Mouse (Mus musculus): ENCODE results near the gene Nsmce4a. TPM values are rescaled to one million over a fixed set of nuclear protein-coding genes. Genes with fewer than 3 reads are reported as not detected.

Gene Nsmce4a
- total RNA-seq, 1 experiment, result 90.9 TPM

DNA sequence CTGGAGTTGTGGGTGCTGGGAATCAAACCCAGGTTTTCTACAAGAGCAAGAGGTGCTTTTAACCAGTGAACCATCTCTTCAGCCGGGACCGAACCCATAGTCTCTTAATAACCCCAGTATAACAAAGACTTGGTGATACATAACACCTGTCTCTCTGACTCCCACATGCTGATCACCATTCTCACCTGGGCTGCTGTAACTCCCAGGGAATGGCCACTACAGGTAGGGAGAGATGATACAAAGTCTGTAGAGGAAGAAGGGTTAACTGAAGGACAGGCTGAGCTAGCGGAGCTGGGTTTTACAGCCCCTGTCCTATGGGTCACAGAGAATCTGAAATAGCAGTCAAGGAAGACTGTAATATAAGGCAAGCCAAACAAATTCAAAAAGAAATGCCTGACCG lies 29.7 kb downstream of the Nsmce4a start:
- peaks cover 28% of the 10 kb centered on the region for H3K36me3 ChIP-seq (ENCODE audit: control insufficient read depth, insufficient read depth, low read length, poor library complexity, severe bottlenecking)
- no peak overlapping the region for H3K27ac ChIP-seq (ENCODE audit: insufficient read depth, low read depth, low read length, poor library complexity, severe bottlenecking)
- DNase-seq (ENCODE audit: low read depth, low spot score), result no peak
- no peaks in the 10 kb centered on the region for H3K9me3 ChIP-seq (ENCODE audit: control insufficient read depth, insufficient read depth, low read depth, low read length)
- no peak overlapping the region for H3K4me3 ChIP-seq (ENCODE audit: insufficient read depth in 1 of 2, low read depth in 1 of 2, low read length in 2 of 2, poor library complexity in 1 of 2, severe bottlenecking in 1 of 2)
- H3K9ac ChIP-seq (ENCODE audit: insufficient read depth, low read depth, low read length, poor library complexity, severe bottlenecking), result no peak overlapping the region
- TF ChIP-seq MAFK (IDR thresholded peaks at IDR 0.05; ENCODE audit: insufficient read depth, low read depth, low read length) (no peak), CHD2 (IDR thresholded peaks at IDR 0.05; ENCODE audit: low read depth, low read length) (no peak)
- H3K4me1 ChIP-seq (ENCODE audit: control insufficient read depth in 2 of 2, insufficient read depth in 2 of 2, low read length in 2 of 2, poor library complexity in 1 of 2), result peaks cover 2 to 10% of the 10 kb centered on the region in 2 experiments; a peak in 1 of 4 replicates
- in situ Hi-C loops (cut with MboI; ENCODE audit: low sequenced_read_pairs in 2 of 2, unreplicated experiment in 2 of 2), result no loop called here

DNA sequence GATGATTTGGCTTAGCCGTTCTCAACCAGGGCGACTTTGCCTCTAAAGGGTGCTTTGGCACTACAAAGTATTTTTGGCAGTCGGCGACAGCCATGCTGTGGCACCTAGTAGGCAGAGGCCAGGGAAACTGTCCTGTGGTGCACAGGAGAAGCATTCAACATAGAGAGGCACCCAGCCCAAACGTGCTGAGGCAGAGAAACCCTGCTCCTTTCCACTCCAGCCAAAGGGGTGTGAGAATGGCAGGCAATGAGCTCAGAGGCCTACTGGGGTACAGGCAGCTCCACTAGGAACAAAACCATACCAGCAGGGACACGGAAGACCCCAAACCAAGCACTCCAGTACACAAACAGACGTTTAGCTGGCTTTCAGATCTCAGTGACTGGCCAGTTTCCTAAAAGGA lies 32.7 kb downstream of the Nsmce4a start:
- in situ Hi-C loops (cut with MboI; ENCODE audit: low sequenced_read_pairs in 2 of 2, unreplicated experiment in 2 of 2), result no loop called here
- no peak for DNase-seq (ENCODE audit: low read depth, low spot score)
- Histone ChIP-seq H3K27ac (ENCODE audit: insufficient read depth, low read depth, low read length, poor library complexity, severe bottlenecking) (no peak overlapping the region), H3K4me3 (ENCODE audit: insufficient read depth in 1 of 2, low read depth in 1 of 2, low read length in 2 of 2, poor library complexity in 1 of 2, severe bottlenecking in 1 of 2) (no peak overlapping the region), H3K4me1 (ENCODE audit: control insufficient read depth in 2 of 2, insufficient read depth in 2 of 2, low read length in 2 of 2, poor library complexity in 1 of 2) (peaks cover 2% of the 10 kb centered on the region in 2 experiments; a peak in 1 of 4 replicates), H3K9ac (ENCODE audit: insufficient read depth, low read depth, low read length, poor library complexity, severe bottlenecking) (no peak overlapping the region; the same call in 1 of the 2 replicates), H3K9me3 (ENCODE audit: control insufficient read depth, insufficient read depth, low read depth, low read length) (no peaks in the 10 kb centered on the region), H3K36me3 (ENCODE audit: control insufficient read depth, insufficient read depth, low read length, poor library complexity, severe bottlenecking) (peaks cover 40% of the 10 kb centered on the region)
- TF ChIP-seq ZNF384 (IDR thresholded peaks at IDR 0.05; ENCODE audit: low read depth, low read length), result no peak
- TF ChIP-seq ZC3H11A (IDR thresholded peaks at IDR 0.05; ENCODE audit: borderline replicate concordance, low read depth, low read length), result no peak
- TF ChIP-seq CHD2 (IDR thresholded peaks at IDR 0.05; ENCODE audit: low read depth, low read length), result no peak
- no peak for TF ChIP-seq MAFK (IDR thresholded peaks at IDR 0.05; ENCODE audit: insufficient read depth, low read depth, low read length)
- TF ChIP-seq HCFC1 (IDR thresholded peaks at IDR 0.05; ENCODE audit: borderline replicate concordance, insufficient read depth, low read length), result no peak

DNA sequence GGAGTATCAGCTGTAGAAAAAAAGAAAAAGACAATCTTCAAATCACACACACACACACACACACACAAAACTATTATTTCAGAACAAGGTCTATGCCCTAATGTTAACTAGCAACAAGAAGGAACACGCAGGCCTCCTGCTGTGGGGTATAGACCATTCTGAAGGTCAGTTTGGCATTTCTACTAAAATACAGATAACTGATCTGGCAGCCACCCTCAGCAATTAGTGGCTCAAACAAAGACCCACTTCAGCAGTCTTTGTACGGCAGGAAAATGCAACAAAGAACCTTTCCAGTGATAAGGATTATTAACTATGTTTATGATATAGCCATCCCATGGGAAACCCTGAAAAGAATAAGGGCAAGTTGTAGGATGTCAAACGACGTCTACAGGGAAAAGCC lies 35.9 kb downstream of the Nsmce4a start:
- no peak overlapping the region for H3K9ac ChIP-seq (ENCODE audit: insufficient read depth, low read depth, low read length, poor library complexity, severe bottlenecking)
- peaks cover 36% of the 10 kb centered on the region for H3K36me3 ChIP-seq (ENCODE audit: control insufficient read depth, insufficient read depth, low read length, poor library complexity, severe bottlenecking)
- H3K4me3 ChIP-seq (ENCODE audit: insufficient read depth in 1 of 2, low read depth in 1 of 2, low read length in 2 of 2, poor library complexity in 1 of 2, severe bottlenecking in 1 of 2), result no peak overlapping the region
- in situ Hi-C loops (cut with MboI; ENCODE audit: low sequenced_read_pairs in 2 of 2, unreplicated experiment in 2 of 2), result no loop called here
- no peak overlapping the region for H3K27ac ChIP-seq (ENCODE audit: insufficient read depth, low read depth, low read length, poor library complexity, severe bottlenecking)
- no peak for DNase-seq (ENCODE audit: low read depth, low spot score)
- peaks cover 2% of the 10 kb centered on the region in 2 experiments; a peak in 2 of 4 replicates for H3K4me1 ChIP-seq (ENCODE audit: control insufficient read depth in 2 of 2, insufficient read depth in 2 of 2, low read length in 2 of 2, poor library complexity in 1 of 2)
- no peaks in the 10 kb centered on the region for H3K9me3 ChIP-seq (ENCODE audit: control insufficient read depth, insufficient read depth, low read depth, low read length)
- TF ChIP-seq HCFC1 (IDR thresholded peaks at IDR 0.05; ENCODE audit: borderline replicate concordance, insufficient read depth, low read length), result no peak
- TF ChIP-seq CHD2 (IDR thresholded peaks at IDR 0.05; ENCODE audit: low read depth, low read length), result no peak

DNA sequence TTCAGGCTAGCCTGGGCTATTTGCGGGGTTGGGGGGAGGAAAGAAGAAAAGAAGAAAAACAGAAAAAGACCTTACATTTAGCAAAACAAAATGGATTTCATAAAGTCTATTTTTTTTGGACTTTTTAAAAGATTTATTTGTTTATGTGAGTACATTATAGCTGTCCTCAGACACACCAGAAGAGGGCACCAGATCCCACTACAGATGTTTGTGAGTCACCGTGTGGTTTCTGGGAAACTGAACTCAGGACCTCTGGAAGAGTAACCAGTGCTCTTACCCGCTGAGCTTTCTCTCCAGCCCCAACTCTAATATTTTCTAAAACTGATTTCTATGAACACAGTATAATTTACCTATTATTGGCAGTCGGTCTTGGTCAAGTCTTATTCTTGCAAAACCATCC lies 37.7 kb downstream of the Nsmce4a start:
- in situ Hi-C loops (cut with MboI; ENCODE audit: low sequenced_read_pairs in 2 of 2, unreplicated experiment in 2 of 2), result no loop called here

More for the DNA sequence above, 37.7 kb downstream of the Nsmce4a start:
- no peak overlapping the region for H3K27ac ChIP-seq (ENCODE audit: insufficient read depth, low read depth, low read length, poor library complexity, severe bottlenecking)
- peaks cover 33% of the 10 kb centered on the region for H3K36me3 ChIP-seq (ENCODE audit: control insufficient read depth, insufficient read depth, low read length, poor library complexity, severe bottlenecking)
- no peak for TF ChIP-seq HCFC1 (IDR thresholded peaks at IDR 0.05; ENCODE audit: borderline replicate concordance, insufficient read depth, low read length)
- TF ChIP-seq MAFK (IDR thresholded peaks at IDR 0.05; ENCODE audit: insufficient read depth, low read depth, low read length), result no peak
- TF ChIP-seq CHD2 (IDR thresholded peaks at IDR 0.05; ENCODE audit: low read depth, low read length), result no peak
- TF ChIP-seq ZC3H11A (IDR thresholded peaks at IDR 0.05; ENCODE audit: borderline replicate concordance, low read depth, low read length), result no peak
- no peak for TF ChIP-seq ZNF384 (IDR thresholded peaks at IDR 0.05; ENCODE audit: low read depth, low read length)
- H3K9me3 ChIP-seq (ENCODE audit: control insufficient read depth, insufficient read depth, low read depth, low read length), result no peaks in the 10 kb centered on the region
- no peak overlapping the region for H3K9ac ChIP-seq (ENCODE audit: insufficient read depth, low read depth, low read length, poor library complexity, severe bottlenecking)
- no peak overlapping the region for H3K4me3 ChIP-seq (ENCODE audit: insufficient read depth in 1 of 2, low read depth in 1 of 2, low read length in 2 of 2, poor library complexity in 1 of 2, severe bottlenecking in 1 of 2)
- H3K4me1 ChIP-seq (ENCODE audit: control insufficient read depth in 2 of 2, insufficient read depth in 2 of 2, low read length in 2 of 2, poor library complexity in 1 of 2), result peaks cover 0 to 3% of the 10 kb centered on the region in 2 experiments; a peak in 1 of 4 replicates
- no peak for DNase-seq (ENCODE audit: low read depth, low spot score)
